Mouse (Mus musculus) lung, embryonic 15.5 days (tissue): ENCODE results near the gene Pdrg1. TPM values are rescaled to one million over a fixed set of nuclear protein-coding genes. Genes with fewer than 3 reads are reported as not detected.

Experiments
- ATAC-seq: fragments of 200-750 bp; cut with Nextera tagmentation; 2 replicates; pipeline ENCODE4 v1.8.0; 2017; ENCODE audit warnings: moderate number of reproducible peaks, borderline replicate concordance; ENCODE audit not compliant: low FRiP score, low TSS enrichment; ENCODE audit errors: extremely low read depth
- H3K27ac ChIP-seq: fragments of 300-500 bp; sonication (generic); 2 replicates; pipeline ENCODE4 v1.5.1; 2015; ENCODE audit warnings: moderate library complexity, mild to moderate bottlenecking, inconsistent platforms
- H3K27me3 ChIP-seq: fragments of 300-500 bp; sonication (generic); 2 replicates; pipeline ENCODE4 v1.6.1; 2015; ENCODE audit warnings: inconsistent platforms
- H3K36me3 ChIP-seq: fragments of 300-500 bp; sonication (generic); 2 replicates; pipeline ENCODE4 v1.6.1; 2015; ENCODE audit warnings: inconsistent platforms
- H3K4me1 ChIP-seq: fragments of 300-500 bp; sonication (generic); 2 replicates; pipeline ENCODE4 v1.6.1; 2015; ENCODE audit warnings: inconsistent platforms
- H3K4me2 ChIP-seq: fragments of 300-500 bp; sonication (generic); 2 replicates; pipeline ENCODE4 v1.6.1; 2015; ENCODE audit warnings: inconsistent platforms, mild to moderate bottlenecking, moderate library complexity
- H3K4me3 ChIP-seq: fragments of 300-500 bp; sonication (generic); 2 replicates; pipeline ENCODE4 v1.5.1; 2015; ENCODE audit warnings: mild to moderate bottlenecking, inconsistent platforms
- H3K9ac ChIP-seq: fragments of 300-500 bp; sonication (generic); 2 replicates; pipeline ENCODE4 v1.6.1; 2015; ENCODE audit warnings: inconsistent platforms
- H3K9me3 ChIP-seq: fragments of 300-500 bp; sonication (generic); 2 replicates; pipeline ENCODE4 v1.6.1; 2016; ENCODE audit warnings: inconsistent platforms
- WGBS: fragments of 180-500 bp; shearing (Covaris S2); methylation state at CpG from one replicate; pipeline ENCODE4 v1.1.7; 2015; 5-methylcytosine and 5-hydroxymethylcytosine counted together
- polyA plus RNA-seq: library from polyadenylated mRNA; unstranded; fragments of >200 nt; fragmentation: Nextera tagmentation; extraction: Ambion mirVana; gene quantifications from 2 replicates; pipeline ENCODE4 v1.2.1, GENCODE M21; 2015

The Pdrg1 gene
- polyA plus RNA-seq = 106 and 117 TPM in 2 replicates

- no peaks in the 10 kb centered on the region; the same call in 1 of the 2 replicates for H3K27me3 ChIP-seq
- peak within 1 kb of the TSS; percentile 65 for H3K9ac ChIP-seq
- H3K4me2 ChIP-seq = peak within 1 kb of the TSS; percentile 84
- H3K4me3 ChIP-seq = peak within 1 kb of the TSS; percentile 71
- 1% methylated on average over 54 of the region's 54 CpGs for WGBS
- H3K27ac ChIP-seq = no peak within 1 kb of the TSS
- peak; percentile 92 for ATAC-seq
- H3K4me1 ChIP-seq = peaks cover 9% of the 10 kb centered on the region
- peaks cover 21% of the 10 kb centered on the region for H3K36me3 ChIP-seq
- H3K9me3 ChIP-seq = no peaks in the 10 kb centered on the region
Measured at GRCm38 (mm10) chr2:153014758-153015593, at the start of gene Pdrg1. TSS of gene Pdrg1 (minus strand) at chr2:153015427.

DNA sequence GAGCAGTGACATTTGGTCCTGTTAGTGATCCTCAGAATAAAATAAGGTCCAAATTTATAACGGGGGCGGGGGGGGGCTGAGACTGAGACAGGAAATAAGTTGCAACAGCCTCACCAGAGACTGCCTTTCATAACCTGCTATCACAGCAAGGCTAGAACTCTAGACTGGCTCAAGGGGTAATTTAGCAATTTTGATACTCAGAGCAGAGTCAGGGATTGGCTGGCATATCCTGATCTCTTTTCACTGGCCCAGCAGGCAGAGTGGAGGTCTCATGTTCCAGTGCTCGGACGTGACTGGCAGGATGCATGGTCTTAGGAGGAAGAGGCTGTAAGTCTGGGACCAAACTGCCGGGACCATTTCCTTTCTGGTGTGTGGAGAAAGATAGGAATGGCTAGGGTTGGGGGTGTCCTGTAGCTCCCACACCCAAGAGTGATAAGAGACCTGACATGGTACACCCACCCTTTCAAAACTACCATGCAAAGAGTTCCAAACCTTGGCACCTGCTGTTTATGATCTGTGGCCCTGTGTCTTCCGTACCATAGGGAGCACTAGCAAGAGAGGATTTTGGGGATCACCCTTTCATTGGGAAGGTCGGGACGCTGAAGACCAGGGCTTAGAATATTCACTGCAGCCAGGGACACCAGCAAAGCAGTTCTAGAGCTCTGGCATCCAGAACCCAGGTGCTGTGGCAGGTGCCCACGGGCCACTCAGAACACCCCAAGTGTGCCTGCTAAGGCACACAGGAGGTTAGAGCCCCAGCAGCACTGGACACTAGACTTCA, 49.2 kb upstream of the Pdrg1 start:
- WGBS = 62% methylated on average over 9 of the region's 9 CpGs
- Histone ChIP-seq H3K4me3 (no peak overlapping the region), H3K4me1 (no peaks in the 10 kb centered on the region), H3K27me3 (peaks cover 14% of the 10 kb centered on the region), H3K9ac (no peak overlapping the region), H3K27ac (0 out of 2 replicates have a peak overlapping the region, but pooled peaks have one; percentile 7), H3K9me3 (no peaks in the 10 kb centered on the region), H3K36me3 (no peaks in the 10 kb centered on the region), H3K4me2 (no peak overlapping the region; the same call in 1 of the 2 replicates)
- no peak for ATAC-seq

DNA sequence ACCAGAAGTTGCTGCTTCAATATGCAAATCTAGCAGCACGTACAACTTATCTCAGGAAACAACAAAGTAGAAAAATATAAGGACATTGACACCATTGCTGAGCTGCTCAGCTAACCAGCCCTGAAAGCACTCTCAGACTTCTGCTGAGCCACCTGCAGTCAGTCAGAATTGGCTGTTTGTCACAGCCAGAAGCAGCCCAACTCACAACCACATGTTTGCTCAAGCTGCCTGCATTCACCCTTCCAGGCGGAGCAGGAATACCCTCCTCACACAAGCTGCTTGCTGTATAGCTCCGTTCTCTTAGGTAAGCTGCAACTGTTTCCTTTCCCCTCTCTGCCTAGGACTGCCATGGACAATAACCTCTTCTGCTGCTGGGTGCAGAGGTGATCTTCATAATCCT, 48.2 kb upstream of the Pdrg1 start:
- no peak overlapping the region for H3K4me3 ChIP-seq
- H3K27me3 ChIP-seq = peaks cover 7% of the 10 kb centered on the region; the same call in 1 of the 2 replicates
- H3K9ac ChIP-seq = no peak overlapping the region
- no peak overlapping the region for H3K27ac ChIP-seq
- H3K4me2 ChIP-seq = no peak overlapping the region
- no peaks in the 10 kb centered on the region for H3K9me3 ChIP-seq
- no peak for ATAC-seq
- WGBS = 40% methylated on average over 3 of the region's 3 CpGs
- no peaks in the 10 kb centered on the region for H3K4me1 ChIP-seq
- no peaks in the 10 kb centered on the region for H3K36me3 ChIP-seq

- no peak overlapping the region for H3K27ac ChIP-seq
- no peak overlapping the region for H3K4me3 ChIP-seq
- H3K27me3 ChIP-seq = no peaks in the 10 kb centered on the region
- WGBS = 64% methylated on average over 7 of the region's 7 CpGs
- H3K4me1 ChIP-seq = no peaks in the 10 kb centered on the region
- H3K9me3 ChIP-seq = no peaks in the 10 kb centered on the region
- no peaks in the 10 kb centered on the region for H3K36me3 ChIP-seq
- no peak overlapping the region for H3K4me2 ChIP-seq
- no peak for ATAC-seq
- no peak overlapping the region for H3K9ac ChIP-seq
Measured at GRCm38 (mm10) chr2:153060216-153060615, 45.0 kb upstream of the Pdrg1 start.

GRCm38 (mm10) chr2:153058365-153058764, 43.1 kb upstream of the Pdrg1 start:
- no peak overlapping the region for H3K4me2 ChIP-seq
- H3K36me3 ChIP-seq = no peaks in the 10 kb centered on the region
- no peak for ATAC-seq
- WGBS = 62% methylated on average over 4 of the region's 4 CpGs
- H3K27ac ChIP-seq = no peak overlapping the region
- peaks cover 11% of the 10 kb centered on the region for H3K27me3 ChIP-seq
- H3K9me3 ChIP-seq = no peaks in the 10 kb centered on the region
- no peaks in the 10 kb centered on the region for H3K4me1 ChIP-seq
- no peak overlapping the region for H3K9ac ChIP-seq
- no peak overlapping the region for H3K4me3 ChIP-seq

GRCm38 (mm10) chr2:153055270-153055920, 40.2 kb upstream of the Pdrg1 start:
- Histone ChIP-seq H3K27me3 (peaks cover 36% of the 10 kb centered on the region), H3K9me3 (no peaks in the 10 kb centered on the region), H3K4me2 (no peak overlapping the region), H3K4me1 (no peaks in the 10 kb centered on the region), H3K9ac (no peak overlapping the region), H3K4me3 (no peak overlapping the region), H3K36me3 (no peaks in the 10 kb centered on the region), H3K27ac (no peak overlapping the region)
- WGBS = 48% methylated on average over 6 of the region's 6 CpGs
- no peak for ATAC-seq

DNA sequence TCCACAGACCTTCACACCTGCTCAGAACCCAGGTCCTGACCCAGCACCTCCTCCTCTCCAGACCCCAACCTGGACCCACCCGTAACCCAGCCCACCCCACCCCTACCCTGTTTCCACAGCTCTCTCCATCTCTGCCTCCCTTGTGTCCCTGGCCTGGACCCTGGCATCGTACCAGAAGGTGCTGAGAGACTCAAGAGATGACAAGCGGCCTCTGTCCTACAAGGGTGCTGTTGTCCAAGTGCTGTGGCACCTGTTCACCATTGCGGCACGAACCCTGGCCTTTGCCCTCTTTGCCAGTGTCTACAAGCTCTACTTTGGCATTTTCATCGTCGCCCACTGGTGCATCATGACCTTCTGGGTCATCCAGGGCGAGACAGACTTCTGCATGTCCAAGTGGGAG, 38.7 kb upstream of the Pdrg1 start:
- Histone ChIP-seq H3K9ac (no peak overlapping the region), H3K4me1 (peaks cover 9% of the 10 kb centered on the region), H3K27ac (no peak overlapping the region), H3K4me2 (no peak overlapping the region), H3K9me3 (no peaks in the 10 kb centered on the region), H3K36me3 (no peaks in the 10 kb centered on the region), H3K27me3 (peaks cover 36% of the 10 kb centered on the region), H3K4me3 (no peak overlapping the region)
- ATAC-seq = no peak
- 78% methylated on average over 8 of the region's 8 CpGs for WGBS

GRCm38 (mm10) chr2:153052700-153053351, 37.6 kb upstream of the Pdrg1 start:
- no peaks in the 10 kb centered on the region for H3K36me3 ChIP-seq
- H3K27me3 ChIP-seq = peaks cover 36% of the 10 kb centered on the region
- no peak overlapping the region for H3K4me2 ChIP-seq
- H3K27ac ChIP-seq = no peak overlapping the region
- no peak overlapping the region for H3K9ac ChIP-seq
- H3K4me1 ChIP-seq = peaks cover 9% of the 10 kb centered on the region
- H3K4me3 ChIP-seq = no peak overlapping the region
- no peak for ATAC-seq
- 9% methylated on average over 30 of the region's 30 CpGs for WGBS
- H3K9me3 ChIP-seq = no peaks in the 10 kb centered on the region

DNA sequence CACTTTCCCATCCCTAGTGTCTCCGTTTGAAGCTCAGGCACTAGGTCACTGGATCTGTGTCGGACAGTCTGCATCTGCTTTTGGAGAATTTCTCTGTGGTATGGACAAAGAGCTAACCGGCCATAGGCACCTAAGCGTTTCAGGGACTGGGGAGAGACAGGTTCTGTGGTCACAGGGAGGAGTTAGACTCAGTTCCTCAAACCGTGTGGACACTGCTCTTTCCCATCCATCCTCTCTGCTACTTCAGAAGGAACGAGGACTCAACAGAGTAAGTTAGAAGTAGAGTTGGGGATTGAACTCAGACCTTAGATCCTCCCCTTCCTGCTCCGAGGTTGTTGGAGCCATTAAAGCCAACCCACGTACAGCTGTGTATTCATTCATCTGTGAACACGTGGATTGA, 36.3 kb upstream of the Pdrg1 start:
- Histone ChIP-seq H3K27me3 (peaks cover 36% of the 10 kb centered on the region), H3K4me3 (no peak overlapping the region), H3K27ac (no peak overlapping the region), H3K4me1 (peaks cover 9% of the 10 kb centered on the region), H3K4me2 (no peak overlapping the region), H3K9ac (no peak overlapping the region), H3K36me3 (no peaks in the 10 kb centered on the region), H3K9me3 (no peaks in the 10 kb centered on the region)
- WGBS = 70% methylated on average over 9 of the region's 9 CpGs
- no peak for ATAC-seq

- no peak overlapping the region for H3K27ac ChIP-seq
- ATAC-seq = no peak
- no peak overlapping the region for H3K4me2 ChIP-seq
- H3K9me3 ChIP-seq = no peaks in the 10 kb centered on the region
- no peak overlapping the region for H3K4me3 ChIP-seq
- H3K9ac ChIP-seq = no peak overlapping the region
- H3K4me1 ChIP-seq = peaks cover 9% of the 10 kb centered on the region
- H3K36me3 ChIP-seq = no peaks in the 10 kb centered on the region
- WGBS = 70% methylated on average over 6 of the region's 6 CpGs
- H3K27me3 ChIP-seq = peaks cover 36% of the 10 kb centered on the region
Measured at GRCm38 (mm10) chr2:153051095-153051494, 35.9 kb upstream of the Pdrg1 start.

GRCm38 (mm10) chr2:153049997-153050358, 34.8 kb upstream of the Pdrg1 start:
- peaks cover 36% of the 10 kb centered on the region for H3K27me3 ChIP-seq
- WGBS = 64% methylated on average over 4 of the region's 4 CpGs

More at GRCm38 (mm10) chr2:153049997-153050358, 34.8 kb upstream of the Pdrg1 start:
- Histone ChIP-seq H3K9me3 (no peaks in the 10 kb centered on the region), H3K27ac (no peak overlapping the region), H3K4me1 (peaks cover 9% of the 10 kb centered on the region), H3K4me2 (no peak overlapping the region), H3K4me3 (no peak overlapping the region), H3K36me3 (no peaks in the 10 kb centered on the region), H3K9ac (no peak overlapping the region)
- no peak for ATAC-seq
